Mouse (Mus musculus): Measurements from ENCODE around the gene Gm20388. TPM values are rescaled to one million over a fixed set of nuclear protein-coding genes. Genes with fewer than 3 reads are reported as not detected.

Gene Gm20388
- total RNA-seq, 1 experiment from 2014 or later, result 3.6 TPM

DNA sequence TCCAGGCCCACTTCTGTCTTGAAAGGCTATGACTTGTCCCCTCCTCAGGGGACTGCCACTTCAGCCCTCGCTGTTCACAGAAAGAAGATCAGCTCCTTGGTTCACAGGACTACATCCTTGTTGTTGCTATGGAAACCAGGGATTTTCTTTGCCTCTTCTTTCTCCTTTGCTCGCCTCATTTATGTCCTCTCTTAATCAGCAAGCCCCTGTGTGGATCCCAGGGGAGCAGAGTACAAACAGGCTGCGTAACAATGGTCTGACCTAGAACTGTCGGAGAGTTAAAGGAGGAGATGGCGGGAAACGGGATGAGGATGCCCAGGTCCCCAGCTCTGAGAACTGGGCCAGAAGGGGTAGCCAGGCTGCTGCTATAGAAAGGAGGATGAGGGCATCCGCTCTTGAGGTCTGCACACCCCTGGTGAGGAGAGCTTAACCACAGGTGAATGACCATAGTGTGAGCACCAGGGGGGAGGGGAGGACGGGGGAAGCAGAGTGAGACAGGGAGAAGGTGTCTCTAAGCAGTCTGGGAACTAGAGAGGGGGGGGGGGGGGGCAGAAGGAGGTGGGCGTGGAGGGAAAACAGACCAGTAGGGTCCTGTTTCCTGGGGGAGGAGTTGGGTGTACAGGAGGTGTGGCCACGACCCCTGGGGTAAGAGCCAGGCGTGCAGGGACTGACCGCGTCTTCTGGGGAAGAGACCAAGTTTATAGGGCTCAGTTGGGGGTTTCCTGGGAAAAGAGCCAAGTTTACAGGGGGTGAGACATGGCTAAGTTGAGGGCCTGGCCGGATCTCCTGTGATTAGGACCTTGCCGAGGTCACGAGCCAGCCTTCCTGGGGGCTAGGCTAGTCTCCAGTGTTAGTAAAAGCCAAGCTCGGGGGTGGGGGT, 1787.3 kb downstream of the Gm20388 start:
- no peak for DNase-seq

DNA sequence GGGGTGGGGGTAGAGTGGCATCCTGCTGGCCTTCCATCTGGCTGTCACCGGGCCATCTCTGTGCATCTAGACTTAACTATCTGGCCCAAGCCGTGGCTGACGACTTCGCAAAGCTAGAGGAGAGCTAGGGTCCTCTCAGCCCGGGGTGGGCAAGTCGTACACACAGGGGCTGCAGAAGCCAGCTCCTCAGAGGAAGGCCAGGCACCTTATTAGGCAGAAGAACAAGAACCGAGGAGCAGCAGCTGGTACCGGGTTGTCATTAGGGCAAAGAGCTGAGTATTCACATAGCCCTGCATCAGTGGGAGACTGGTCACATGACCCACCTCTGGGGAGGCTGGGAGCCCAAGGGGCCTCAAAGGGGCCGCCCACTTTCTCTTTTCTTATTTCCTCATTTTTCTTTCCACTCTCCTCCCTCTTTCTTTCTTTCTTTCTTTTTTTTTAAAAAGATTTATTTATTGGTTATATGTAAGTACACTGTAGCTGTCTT, 1788.0 kb downstream of the Gm20388 start:
- DNase-seq, result no peak

DNA sequence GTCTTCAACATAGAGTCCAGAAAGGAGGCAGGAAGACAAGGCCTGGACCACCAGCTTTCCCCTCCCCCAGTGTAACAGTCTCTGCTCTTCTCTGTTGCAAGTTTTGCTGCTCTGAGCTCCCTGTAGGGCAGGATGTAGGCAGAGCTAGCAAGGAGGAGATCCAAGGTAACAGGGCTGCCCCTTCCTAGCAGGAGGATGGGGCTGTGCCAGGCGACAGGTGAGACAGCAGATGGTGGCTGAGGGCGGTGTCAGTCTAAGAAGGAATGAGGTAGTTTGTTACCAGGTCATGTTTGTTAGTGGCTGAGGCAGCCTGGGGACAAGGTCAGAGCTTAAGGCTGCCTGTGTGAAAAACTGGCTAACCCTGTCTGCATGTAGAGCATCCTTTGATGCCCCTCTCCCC, 1789.3 kb downstream of the Gm20388 start:
- DNase-seq, result no peak

DNA sequence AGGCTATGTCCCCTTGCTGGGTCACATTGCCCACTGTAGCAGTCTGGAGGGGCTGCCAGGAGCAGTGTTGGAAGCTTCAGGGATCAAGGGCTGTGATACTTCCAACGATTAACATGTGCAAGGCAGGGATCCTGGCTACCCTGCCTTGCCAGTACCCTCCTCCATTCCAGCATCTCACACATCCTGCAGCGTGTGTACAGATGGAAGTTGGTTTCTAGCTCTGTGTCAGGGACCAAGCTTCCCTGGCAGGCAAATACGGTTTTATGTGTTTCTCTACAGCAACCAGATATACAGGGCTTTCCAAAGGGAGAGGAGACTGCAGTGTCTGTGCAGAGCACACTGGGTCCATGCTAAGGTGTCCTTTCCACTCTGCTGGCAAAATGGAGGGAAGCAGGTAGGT, 1794.5 kb downstream of the Gm20388 start:
- DNase-seq, result no peak

DNA sequence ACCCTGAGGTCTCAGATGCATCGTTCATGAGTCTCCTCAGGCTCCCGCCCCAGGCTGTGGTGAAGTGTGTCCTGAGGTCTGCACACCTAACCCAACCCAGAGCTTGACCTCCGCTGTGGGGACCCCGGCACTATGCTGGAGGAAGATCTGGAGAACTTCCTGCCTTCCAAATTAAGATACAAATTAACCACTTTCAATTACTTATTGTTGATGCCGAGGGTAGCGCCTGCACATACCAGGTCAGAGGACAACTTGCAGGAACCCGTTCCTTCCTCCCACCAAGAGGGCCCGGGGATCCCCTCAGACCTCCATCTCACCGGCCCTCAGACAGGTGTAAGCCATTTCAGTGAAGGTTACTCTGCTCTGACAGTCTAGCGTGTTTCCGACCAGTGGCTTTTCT, 1796.3 kb downstream of the Gm20388 start:
- DNase-seq, result no peak

DNA sequence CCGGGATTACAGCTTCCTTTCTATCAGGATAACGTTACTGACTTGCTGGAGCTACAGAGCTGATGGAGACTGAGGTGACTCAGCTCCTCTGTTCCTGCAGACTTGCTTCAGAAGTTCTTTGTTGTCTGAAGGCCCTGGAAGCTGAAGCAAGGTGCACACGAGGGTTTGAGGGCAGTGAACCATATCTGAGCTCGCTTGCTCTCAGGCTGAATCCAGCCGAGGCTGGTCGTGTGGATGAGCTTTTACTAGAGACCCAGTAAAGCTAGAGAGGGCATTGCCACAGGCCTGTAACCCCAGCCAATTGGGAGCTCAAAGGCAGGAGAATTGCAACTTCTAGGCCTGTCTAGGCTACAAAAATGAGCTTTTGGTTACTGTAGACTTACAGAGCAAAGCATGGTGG, 1797.8 kb downstream of the Gm20388 start:
- no peak for DNase-seq

DNA sequence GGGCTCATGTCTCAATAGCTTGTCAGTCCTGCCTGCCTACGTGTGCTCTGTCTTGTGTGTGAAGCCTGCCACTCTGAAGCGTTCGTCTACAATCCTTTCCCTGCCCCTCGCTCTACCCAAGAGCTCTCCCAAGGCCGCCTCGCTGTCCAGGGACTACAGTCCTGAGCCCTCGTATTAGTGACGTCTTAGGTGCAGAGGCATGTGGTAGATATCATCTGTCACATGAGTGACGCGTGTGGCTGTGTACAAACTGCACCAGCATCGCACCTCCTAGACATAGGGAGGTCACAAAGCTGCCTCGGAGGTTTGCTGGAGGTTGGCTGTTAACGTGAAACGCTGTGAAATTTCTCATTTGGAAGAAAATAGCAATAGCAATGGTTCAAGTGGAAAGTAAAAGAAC, 1806.9 kb downstream of the Gm20388 start:
- no peak for DNase-seq

DNA sequence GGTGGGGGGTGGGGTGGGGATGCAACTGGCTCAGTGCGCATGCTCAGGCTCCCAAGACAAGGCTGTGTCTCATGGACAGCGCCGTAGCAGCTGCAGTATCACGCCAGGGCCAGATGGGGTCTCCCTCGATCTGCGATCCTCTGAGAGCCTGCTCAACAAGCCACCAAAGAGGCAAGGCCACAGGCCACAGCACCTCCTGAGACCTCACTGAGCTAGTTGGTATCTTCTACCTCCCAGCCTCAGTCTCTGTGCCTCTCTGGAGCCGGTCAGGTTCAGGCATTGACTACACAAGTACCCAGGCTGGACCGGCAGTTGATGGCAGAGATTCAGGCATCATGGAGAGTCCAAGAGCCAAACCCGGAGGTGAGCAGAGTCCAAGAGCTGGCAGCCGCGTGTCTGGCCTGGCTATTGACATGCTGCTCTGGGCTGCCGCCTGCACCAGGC, 1807.4 kb downstream of the Gm20388 start:
- DNase-seq, result peak; percentile 84

DNA sequence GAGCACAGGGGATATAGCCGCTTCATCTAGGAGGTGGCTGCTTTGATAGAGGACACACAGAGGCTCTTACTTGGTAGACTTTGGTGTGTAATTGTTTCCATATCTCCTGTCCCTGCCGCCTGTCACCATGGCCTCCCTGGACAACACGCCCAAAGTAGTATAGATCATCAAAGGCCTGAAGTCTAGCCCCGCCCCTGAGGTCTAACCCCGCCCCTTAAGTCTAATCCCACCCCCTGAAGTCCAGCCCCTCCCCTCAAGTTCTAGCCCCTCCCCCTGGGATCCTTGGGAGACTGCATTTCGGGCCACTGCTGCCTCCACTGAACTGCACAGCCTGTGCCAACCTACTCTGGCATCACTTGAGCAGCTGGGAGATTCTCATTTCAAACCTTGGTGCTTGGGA, 1808.3 kb downstream of the Gm20388 start:
- DNase-seq, result no peak

DNA sequence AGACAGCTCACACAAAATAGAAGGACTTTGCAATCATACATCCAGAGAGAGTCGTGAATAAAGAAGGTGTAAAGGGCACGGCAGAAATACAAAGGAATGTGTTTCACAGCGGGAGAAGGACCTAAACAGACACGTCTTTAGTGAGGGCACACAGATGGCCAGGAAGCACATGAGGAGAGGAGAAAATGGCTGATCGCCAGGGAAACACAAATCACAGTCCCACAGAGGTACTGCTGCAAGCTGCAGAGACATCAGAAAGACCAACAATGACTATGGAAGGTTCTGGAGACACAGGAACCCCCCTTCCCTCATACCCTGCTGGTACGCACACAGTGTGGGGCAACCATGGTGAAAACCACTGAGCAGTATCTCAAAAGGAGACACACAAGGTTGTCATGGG, 1810.4 kb downstream of the Gm20388 start:
- DNase-seq, result no peak

DNA sequence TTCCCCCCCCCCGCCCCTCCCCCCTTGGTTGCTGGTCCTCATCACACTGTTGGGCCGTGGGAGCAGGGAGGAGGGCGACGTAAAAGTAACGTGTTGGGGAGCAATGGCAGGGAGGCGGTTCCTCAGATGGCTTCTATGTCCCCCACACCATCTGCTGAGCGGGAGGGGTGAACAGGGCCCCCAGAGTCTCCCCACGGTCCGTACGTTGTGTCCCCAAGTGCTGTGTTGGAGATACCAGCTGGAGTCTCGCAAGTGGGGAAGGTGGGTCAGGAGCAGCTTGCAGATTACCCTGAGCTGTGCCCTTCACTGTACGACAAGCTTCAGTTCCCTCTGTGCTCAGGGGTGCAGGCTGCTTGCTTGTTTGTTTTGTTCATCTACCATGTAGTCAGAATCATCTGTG, 1813.2 kb downstream of the Gm20388 start:
- no peak for DNase-seq

DNA sequence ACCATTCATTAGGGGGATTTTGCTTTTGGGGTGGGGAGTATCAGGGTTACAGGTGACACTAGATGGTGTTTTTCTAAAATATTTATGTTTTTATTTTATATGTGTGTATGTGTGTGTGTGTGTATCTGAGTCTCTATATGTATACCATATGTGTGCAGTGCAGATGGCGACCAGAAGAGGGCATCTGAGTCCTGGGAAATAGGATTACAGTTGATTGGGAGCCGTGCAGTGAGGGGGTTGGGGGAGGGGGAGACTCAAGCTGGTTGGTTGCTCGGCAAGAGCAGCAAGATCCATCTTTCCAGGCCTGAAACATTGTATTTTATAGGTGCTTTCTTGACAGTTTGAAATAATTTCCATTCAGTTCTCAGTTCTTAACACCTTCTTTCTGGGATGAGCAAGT, 1816.5 kb downstream of the Gm20388 start:
- DNase-seq, result no peak

DNA sequence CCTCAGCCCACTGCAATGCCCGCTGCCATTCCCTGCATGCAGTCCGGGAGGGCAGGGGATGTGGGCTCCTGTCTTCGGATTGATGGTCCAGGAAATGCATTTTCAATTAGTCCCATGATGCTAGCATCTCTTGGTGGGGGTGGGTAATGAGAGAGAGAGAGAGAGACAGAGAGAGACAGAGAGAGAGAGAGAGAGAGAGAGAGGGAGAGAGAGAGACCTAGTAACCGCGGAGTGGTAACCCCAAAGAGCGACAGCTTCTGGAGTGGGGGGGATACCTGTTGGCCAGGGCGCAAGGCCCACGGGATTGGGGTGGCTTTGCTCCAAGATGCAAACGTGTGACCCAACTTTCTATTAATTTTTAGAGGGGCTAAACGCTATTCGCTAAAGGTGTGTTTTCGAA, 1818.7 kb downstream of the Gm20388 start, which contains the start of gene Jph3:
Gene Jph3, plus strand, starts transcription at position 301 of the 400 bp plus-strand sequence.
- DNase-seq, result no peak

DNA sequence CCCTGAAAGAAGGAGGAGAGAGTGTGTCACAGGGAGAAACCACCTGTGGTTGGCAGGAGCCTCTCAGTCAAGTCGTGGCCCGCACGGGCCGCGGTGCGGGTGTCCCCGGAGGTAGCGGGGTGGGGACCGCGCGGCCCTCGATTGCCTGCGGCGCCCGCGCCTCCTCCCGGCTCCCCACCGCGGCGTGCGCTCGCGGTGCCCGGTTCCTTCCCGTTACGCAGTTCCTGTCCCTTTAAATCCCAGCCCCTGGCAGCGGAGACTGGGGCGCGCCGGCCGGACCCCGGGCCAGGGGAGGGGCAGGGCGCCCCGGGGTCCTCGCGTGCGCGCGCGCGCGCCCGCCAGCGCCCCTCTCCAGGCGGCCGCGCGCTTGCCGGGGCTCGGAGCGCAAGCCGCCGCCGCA, 1819.1 kb downstream of the Gm20388 start:
- no peak for DNase-seq

DNA sequence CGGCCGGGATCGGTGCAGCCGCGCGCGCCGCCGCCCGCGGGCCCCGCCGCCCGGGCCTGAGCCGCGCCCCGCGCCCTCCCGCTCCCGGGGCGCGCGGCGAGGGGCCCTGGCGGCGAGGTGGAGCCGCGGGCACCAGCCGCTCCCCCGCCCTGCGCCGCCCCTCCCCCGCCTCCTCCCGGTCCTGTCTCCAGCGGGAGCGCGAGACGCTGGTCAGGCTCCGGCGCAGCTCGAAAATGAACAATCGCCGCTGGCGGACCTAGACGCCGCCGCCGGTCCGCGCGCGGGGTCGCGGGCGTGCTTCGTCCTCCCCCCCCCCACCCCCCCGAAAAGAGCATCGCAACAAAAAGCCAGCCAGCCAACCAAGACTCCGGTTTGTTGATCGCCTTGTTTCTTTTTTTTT, 1819.5 kb downstream of the Gm20388 start:
- DNase-seq, result no peak

DNA sequence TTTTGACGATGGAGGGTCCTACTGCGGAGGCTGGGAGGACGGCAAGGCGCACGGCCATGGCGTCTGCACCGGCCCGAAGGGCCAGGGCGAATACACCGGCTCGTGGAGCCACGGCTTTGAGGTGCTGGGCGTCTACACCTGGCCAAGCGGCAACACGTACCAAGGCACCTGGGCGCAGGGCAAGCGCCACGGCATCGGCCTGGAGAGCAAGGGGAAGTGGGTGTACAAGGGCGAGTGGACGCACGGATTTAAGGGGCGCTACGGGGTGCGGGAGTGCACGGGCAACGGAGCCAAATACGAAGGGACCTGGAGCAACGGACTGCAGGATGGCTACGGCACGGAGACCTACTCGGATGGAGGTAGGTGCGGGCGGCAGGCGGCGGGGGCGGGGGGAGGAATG, 1820.0 kb downstream of the Gm20388 start:
- DNase-seq, result no peak

DNA sequence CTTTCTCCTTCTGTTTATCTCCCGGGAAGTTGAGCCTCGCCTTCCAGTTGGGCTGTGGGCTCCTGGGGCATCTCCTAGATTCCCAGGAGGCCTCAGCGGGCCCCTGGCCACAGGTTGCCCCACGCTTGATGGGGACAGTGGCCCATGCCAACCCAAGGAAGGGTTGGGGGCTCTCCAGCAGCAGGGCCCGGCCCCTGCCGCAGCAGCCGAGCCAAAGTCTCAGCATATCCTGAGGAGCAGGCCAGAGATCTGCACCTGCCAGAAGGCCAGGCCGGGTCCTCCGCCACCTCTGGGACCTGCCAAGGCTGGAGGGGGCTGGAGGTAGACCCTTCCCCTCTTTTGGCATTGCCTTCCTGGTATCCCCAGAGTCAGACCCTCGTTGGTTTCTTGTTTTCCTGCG, 1820.4 kb downstream of the Gm20388 start:
- DNase-seq, result no peak

DNA sequence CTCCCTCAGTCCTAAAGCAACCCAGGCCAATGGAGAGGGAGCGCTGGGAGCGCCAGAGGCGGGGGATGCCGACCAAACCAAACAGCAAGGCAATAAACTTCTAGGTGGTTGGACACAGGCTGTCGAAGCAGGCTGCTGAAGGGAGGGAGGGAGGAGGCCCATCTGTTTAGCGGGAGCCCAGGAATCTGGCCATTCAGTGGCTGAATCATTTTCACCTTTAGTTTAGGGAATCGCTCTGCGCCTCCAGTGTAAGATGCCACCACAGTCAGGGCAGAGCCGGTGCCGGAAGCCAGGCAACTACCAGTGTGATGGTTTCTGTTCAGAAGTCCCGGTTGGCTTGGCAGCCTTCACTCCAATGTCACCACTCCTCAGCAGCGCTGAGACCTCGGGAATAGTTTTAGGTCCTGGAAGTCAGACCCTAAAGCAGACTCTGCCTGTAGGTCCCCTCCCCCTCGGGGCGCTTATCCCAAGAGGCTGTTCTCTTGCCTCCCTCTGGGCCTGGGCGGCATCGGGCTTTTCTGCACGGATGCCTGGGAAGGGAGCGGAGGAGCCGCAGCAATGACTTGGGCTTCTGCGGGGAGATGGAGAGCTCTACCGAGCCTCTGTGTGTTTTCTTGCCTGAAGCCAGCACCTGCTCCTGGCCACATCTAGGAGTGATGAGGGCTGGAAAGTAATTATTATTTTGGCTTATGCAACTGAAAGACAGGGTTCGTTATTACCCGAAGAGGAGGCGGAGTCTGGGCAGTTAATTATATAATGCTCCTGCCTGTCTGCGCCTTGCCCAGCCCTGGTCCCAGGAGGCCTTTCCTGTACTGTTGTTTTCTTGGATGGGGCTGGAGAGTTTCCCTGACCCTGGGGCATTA, 1821.1 kb downstream of the Gm20388 start:
- DNase-seq, result no peak

DNA sequence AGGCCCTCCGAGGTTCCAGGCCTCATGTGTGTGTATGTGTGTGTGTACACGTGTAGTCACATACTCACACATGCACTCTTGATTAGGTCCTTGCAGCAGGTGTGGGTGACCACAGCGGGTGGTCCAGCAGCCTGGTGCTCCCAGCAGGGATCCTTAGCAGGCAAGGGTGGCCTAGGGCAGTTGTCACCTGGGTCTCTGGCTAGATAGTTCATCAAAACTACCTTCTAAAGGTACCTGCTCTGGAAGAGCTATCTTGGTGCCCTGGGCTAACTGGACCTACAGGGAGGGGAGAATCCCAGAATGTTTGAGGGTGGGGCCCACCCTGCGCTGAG, 1821.7 kb downstream of the Gm20388 start:
- no peak for DNase-seq

DNA sequence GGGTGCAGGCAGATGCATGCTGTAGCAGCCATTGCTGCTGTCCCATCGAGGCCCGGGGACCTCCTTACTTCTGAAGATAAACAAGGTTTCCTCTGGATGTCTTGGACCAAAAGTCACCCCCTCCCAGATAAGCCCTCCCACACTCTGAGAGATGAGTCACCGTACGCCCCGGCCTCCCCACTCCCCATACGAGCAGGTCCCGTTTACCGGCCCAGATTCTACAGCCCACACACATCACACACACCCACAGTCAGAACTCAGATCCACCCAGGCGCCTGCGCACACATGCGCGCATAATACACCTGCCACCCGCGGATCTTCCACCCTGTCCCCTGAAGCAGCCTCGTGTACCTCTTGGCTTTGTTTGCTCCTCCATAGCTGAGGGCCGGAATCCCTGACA, 1823.6 kb downstream of the Gm20388 start:
- DNase-seq, result no peak

DNA sequence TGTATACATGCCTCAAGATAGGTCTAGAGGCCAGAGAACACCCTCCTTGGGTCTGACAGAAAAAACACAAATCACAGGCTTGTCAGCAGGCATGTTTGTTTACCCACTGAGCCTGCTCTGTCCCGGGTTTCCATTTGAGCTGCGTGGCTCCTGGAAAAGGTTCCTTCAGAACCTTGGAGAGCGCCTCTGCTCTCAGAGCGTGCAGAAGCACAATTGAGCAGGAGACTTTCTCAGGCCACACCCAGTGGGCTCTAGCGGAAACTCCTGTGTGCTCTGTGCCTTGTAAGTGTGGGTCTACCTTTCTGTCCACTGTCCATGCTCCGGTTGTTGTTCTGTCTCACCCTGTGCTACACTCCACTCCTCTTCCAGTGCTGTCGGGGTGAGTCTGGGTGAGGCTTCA, 1825.6 kb downstream of the Gm20388 start:
- DNase-seq, result peak; percentile 32

DNA sequence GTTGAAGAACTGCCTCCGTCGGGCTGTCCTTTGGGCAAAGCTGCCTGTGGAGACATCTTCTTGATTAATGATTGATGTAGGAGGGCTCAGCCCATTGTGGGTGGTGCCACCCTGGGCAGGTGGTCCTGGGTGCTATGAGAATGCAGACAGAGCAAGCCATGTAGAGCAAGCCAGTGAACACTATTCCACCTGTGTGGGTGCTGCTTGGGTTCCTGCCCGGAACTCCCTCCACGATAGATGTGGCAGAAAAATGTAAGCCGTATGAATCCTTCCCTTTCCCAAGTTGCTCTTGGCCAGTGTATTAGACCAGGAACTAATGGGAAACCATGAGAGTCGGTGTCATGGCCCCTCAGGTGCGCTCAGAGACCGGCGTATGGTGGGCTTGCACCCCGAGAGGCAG, 1830.1 kb downstream of the Gm20388 start:
- DNase-seq, result no peak

DNA sequence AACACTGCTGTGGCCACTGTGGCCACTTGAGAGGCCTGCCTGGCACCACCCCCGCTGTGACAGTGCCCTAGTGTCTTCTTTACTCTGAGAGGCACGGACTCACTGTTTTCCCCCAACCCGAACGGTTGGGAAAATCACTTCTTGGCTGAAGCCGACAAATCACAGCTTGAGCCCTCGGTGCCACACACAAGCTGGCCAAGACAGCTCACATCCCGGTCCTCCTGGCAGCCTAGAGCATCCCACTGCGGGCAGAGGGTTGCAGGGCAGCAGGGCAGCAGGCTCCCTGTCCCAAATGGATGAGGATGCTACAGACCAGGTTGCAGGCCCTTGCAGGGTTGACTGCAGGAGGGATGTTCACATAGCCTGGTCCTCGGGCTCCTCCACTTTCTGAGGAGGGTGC, 1838.9 kb downstream of the Gm20388 start:
- no peak for DNase-seq
